Mouse (Mus musculus) kidney, postnatal 10 days (tissue): ENCODE results near the gene Bst2.

Source experiments
- DNase-seq: peaks from one replicate; pipeline ENCODE4 v3.0.0; 2021; ENCODE audit warnings: mixed read lengths

Gene Bst2

GRCm38 (mm10) chr8:71558958-71559690, 21.9 kb upstream of the Bst2 start:
- peak; percentile 89 for DNase-seq

- no peak for DNase-seq
These were observed 21.1 kb upstream of the Bst2 start, which contains the start of gene Tmem221 for GRCm38 (mm10) chr8:71558071-71558957. Tmem221 (minus strand) TSS chr8:71558871.

GRCm38 (mm10) chr8:71554644-71555043, 17.4 kb upstream of the Bst2 start:
- DNase-seq: no peak

- no peak for DNase-seq
These were observed 16.7 kb upstream of the Bst2 start for GRCm38 (mm10) chr8:71554001-71554400.

GRCm38 (mm10) chr8:71552770-71553169, 15.5 kb upstream of the Bst2 start:
- no peak for DNase-seq

- DNase-seq: no peak
These were observed 13.5 kb upstream of the Bst2 start for GRCm38 (mm10) chr8:71550754-71551153.

GRCm38 (mm10) chr8:71547590-71547989, 10.3 kb upstream of the Bst2 start:
- no peak for DNase-seq

GRCm38 (mm10) chr8:71545053-71545452, 7.8 kb upstream of the Bst2 start:
- DNase-seq: no peak

- DNase-seq: no peak
These were observed 6.5 kb upstream of the Bst2 start for GRCm38 (mm10) chr8:71543755-71544154.

- DNase-seq: peak; percentile 97
These were observed 5.5 kb upstream of the Bst2 start, which contains the start of gene Mvb12a for GRCm38 (mm10) chr8:71542632-71543343. Mvb12a (plus strand) TSS chr8:71542922.

GRCm38 (mm10) chr8:71535663-71536062, 1.6 kb downstream of the Bst2 start:
- no peak for DNase-seq

GRCm38 (mm10) chr8:71534263-71534810, 2.9 kb downstream of the Bst2 start:
- DNase-seq: peak; percentile 28

GRCm38 (mm10) chr8:71530735-71531467, 6.4 kb downstream of the Bst2 start:
- peak; percentile 67 for DNase-seq

- peak; percentile 73 for DNase-seq
These were observed 8.7 kb downstream of the Bst2 start for GRCm38 (mm10) chr8:71528362-71529073.

GRCm38 (mm10) chr8:71527162-71527870, 9.9 kb downstream of the Bst2 start:
- DNase-seq: no peak

- DNase-seq: peak; percentile 37
These were observed 11.0 kb downstream of the Bst2 start for GRCm38 (mm10) chr8:71526272-71526671.

GRCm38 (mm10) chr8:71525226-71526050, 11.8 kb downstream of the Bst2 start, which contains the start of gene Ccdc194:
Ccdc194 (minus strand) TSS chr8:71525711.
- DNase-seq: no peak

- peak; percentile 98 for DNase-seq
These were observed 15.6 kb downstream of the Bst2 start for GRCm38 (mm10) chr8:71521634-71522033.

GRCm38 (mm10) chr8:71519037-71519825, 18.0 kb downstream of the Bst2 start:
- DNase-seq: peak; percentile 84
